Mouse (Mus musculus) cerebellum, adult 9-10 months (tissue): ENCODE results near the gene Erc2.

Experiments
- DNase-seq: peaks from one replicate; pipeline ENCODE4 v3.0.0; 2022

The Erc2 gene

DNA sequence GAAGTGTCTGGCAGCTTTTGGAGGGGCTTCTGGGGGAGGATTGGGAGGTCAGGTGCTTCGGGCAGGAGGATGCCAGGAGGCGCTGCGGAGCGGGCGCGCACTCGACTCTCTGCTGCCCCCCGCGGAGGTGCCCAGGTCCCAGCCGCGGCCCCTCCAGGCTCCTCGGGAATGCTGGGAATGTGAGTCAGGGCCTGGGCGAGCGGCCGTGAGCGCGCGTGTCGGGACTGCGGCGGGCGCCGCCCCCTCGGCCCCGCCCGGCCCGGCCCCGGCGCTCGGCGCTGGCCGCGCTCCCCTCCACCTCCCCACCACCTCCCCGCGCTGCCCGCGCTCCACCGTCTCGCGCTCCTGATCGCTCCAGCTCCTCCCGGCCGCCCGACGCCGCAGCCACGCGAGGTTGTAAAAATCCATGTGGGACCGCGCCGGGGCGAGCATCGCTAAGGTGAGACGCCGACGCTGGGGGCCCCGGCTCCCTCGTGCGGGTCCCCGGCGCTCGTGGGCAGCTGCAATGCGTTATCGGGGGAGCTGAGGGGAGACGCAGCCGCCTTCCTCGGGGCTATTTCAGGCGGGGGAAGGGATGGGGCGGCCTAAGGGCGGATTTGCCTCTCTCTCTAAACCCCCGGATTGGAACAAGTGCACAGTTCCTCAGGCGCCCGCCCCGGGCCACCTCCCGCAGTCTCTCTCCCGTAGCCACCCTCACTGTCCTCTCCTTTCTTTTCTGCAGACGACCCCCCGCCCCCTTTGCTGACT lies at the start of gene Erc2:
Erc2 (plus strand) TSS at position 253 of the 747 bp plus-strand sequence.
- peak; percentile 84 for DNase-seq

DNA sequence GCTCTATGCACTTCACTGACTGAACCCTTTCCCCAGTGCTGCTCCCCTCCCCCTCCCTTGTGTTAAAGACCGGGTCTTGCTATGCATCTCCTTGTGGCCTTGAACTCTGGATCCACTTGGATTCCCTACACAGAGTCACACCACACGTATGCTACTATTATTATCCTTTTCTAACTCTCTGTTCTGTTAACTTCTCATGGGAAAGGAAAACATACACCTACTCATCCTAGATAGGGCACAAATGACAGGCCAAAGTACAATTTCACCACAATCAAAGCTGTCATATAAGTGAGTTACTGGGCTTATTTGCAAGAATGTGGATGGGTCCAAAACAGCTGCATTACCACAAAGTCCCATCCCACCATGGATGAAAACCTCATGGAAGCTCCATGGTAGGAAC lies 43.8 kb upstream of the Erc2 start:
- no peak for DNase-seq

DNA sequence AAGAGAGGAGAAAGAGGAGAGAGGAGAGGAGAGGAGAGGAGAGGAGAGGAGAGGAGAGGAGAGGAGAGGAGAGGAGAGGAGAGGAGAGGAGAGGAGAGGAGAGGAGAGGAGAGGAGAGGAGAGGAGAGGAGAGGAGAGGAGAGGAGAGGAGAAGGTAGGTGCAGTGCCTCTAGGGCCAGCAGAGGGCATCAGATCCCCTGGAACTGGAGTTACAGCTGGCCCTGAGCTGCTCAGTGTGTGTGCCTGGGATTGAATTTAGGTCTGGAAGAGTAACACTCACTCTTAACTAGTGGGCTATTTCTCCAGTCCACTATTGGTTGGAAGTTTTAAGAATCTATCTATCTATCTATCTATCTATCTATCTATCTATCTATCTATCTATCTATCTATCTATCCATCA lies 32.6 kb upstream of the Erc2 start:
- DNase-seq = peak; percentile 23

DNA sequence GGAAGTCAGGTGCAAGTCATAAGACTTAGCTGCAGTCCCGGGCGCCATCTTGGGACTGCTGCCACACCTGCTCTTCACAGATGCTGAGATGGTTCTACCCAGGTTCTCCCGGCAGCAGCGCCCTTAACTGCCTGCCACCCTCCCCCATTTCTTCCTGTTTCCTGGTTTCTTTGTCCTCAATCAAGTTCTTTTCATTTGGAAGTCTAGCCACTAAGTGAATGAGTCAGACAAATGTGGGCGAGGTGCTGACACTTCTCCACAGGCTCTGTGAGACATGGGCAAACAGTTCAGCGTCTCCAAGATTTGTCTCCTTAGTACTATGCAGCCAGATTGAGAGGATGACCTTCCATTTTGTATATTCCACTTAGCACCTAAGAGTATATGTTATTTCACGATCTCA lies 30.1 kb upstream of the Erc2 start:
- DNase-seq = no peak

DNA sequence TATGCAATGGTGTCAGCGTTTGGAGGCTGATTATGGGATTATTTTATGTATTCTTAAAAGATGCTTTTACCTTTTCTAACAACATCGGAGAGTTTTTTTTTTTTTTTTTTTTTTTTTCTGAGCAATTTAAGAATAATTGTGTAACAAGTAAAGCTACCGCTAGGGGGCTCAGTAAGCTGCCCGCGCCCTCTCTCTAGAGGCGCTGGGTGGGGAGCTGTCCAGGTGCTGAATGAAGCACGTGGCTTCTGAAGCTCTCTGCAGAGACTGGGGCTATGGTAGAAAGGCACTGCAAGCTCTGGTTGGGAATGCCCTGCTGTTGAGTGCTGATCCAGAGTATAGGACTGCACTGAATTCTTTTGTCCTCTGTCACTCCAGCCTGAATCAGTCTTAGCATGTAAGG lies 26.0 kb upstream of the Erc2 start:
- DNase-seq = peak; percentile 70

DNA sequence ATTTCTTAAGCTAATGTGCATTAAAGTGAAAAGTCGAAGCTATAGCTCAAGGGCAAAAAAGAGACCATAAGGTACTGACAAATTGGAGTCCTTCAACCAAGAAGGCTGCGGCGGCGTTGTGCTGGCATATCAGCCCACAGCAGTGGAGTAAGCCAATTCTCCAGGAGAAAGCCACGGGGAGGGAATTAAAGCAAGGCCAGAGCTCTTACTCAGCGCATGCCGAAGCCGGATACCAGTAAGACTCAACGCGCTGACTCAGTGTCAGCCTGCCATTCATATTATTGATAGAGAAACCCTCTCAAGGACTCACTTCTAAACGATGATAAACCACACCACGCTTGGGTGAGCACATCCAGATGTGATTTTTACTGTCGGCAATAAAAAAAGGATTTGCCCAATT lies 20.1 kb upstream of the Erc2 start:
- no peak for DNase-seq

DNA sequence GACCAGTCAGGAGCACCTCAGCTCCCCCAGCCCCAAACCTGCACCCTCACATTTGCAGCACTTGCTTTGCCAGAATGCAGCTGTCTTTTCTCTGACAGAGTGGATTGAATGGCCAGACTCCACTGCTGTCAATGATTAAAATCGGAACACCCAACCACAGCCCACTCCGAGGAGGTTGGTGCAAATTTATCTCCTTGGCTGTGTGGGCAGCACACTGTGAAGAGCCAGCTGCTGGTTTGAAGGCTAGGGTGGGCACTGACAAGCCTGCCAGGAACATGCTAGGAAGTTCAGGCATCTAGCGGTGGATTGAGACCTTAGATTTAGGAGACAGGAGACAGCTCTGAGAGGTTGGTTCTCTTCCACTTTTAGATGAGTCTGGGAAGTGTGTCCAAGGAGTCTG lies 14.8 kb upstream of the Erc2 start:
- no peak for DNase-seq

DNA sequence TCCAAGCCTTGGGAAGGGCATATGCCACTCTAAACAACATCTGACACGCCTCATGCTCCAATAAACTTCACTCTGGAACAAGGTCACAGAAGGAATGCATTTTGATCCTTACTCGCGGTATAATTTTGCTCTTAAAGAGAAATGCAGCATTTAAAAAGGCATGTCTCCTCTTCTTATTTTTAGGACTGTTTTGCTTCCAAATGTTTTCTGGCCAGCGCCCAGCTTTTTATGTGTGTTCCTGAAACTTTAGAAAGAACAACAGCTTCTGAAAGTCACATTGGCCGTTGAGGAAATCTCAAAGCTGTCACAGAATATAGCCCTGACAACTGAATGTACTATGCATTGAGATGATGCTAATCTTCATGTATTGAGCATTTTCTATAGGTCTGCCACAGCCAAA lies 8.5 kb upstream of the Erc2 start:
- no peak for DNase-seq

DNA sequence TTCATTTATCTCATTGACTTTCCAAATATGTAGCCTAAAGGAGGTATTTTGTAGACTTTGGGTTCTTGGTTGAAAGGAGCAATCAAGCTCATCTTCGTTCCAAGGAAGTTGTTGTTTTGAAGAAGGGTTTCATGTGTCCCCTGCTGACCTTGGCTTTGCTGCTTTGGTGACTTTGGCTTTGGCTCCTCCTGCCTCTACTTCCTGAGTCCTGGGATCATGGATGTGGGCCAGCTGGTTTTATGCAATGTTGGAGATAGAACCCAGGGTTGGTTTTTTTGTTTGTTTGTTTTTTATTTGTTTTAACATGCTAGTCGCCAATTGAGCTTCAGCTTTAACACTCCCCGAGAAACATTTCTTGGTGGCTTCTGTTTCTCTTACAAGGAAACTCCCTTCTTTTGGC lies 4.9 kb upstream of the Erc2 start:
- DNase-seq = no peak

DNA sequence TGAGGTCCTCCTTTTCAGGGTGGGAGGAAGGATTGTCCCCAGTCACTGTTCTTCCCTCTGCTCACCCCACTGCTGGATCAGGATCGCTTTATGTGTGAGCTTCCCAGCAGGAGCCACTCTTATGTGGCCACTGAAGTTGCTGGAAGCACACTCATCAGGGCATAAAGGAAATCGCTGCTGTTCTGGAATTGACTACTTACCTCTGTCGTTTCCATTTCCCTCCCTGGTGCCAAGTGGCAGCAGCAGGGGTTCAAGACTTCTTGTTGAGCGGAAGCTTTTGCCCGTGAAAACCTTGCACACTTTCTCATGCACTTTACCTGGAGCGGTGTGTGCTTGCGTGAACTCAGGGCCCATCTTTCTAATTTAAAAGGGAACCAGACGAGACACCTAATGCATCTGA lies 652 bp upstream of the Erc2 start:
- no peak for DNase-seq

DNA sequence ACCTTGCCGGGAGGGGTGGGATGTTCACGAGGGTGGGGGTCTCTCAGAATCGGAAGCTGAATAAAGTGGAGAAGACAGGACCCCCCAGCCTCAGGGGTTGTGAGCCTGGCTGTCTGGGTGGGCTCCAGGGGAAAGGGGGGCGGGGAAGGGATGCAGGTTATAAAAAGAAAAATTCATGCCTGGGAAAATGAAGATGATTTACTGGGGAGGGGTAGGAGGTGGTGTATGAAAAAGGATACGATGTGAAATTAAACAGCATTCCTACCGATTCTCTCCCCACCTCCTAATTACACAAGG lies 643 bp downstream of the Erc2 start:
- DNase-seq = peak; percentile 50

DNA sequence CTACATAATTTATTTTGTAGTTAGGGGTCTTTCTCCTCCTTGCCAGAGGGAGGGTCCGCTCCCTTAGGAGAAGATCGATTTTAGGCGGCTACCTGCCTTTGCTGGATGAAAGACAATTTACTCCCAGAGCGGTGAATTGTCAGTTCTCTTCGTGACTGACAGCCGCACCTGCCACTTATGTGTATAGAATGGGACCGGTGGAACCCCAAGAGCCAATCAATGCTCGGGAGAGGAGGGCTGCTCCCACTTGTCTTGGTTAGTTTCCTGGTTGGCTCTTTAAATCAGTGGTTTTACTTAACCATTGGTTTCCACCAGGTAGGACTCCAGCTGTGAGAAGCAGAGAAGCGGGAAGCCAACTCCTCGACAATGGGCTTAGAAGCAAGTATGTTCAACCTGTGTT lies 1.1 kb downstream of the Erc2 start:
- DNase-seq = peak; percentile 91

DNA sequence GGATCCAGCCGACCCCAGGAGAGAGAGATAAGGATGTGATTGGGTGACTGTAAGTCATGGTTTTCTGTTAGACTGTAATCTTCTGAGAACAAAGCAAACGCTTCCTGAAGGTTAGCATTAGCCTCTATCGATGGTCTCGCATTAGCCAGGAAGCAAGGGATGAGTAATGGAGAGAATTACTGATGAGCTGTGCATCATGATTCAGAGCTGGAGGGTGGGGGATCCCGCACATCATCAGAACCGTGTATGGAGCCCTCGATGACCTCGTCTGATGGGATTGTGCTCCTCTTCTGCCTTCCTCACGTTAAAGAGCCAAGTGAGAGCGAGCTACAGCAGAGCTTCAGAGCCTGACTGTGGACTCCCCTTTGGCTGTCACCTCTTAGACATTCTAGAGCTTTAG lies 6.5 kb downstream of the Erc2 start:
- DNase-seq = no peak

DNA sequence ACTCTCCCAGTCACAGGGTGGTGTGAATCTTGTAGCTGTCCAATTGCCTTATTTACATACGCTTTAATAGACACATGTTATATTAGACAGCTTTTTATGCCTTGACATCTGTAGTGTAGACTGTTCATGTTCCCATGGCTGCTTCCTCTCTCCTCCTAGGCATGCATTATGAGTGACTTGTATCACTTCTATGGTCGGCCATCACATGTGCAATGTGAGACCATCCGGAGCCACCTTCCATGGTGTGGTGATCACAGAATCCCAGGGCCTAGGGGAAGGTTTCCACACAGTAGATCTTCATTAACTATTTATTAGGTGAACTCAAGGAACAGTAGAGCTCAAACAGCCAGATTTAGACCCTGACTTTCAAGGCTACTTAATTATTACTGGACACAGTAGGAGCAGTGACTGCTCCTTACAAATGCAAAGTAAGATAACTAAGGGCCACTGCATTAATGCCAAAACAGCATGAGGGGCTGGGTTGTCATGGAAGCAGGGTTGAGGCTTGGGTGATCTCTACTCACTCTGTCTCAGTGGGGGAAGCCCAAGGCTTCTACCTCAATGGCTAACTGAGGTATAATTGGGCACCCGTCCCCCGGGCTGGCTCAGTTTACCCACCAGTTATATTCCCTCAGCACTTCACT lies 7.3 kb downstream of the Erc2 start:
- no peak for DNase-seq

DNA sequence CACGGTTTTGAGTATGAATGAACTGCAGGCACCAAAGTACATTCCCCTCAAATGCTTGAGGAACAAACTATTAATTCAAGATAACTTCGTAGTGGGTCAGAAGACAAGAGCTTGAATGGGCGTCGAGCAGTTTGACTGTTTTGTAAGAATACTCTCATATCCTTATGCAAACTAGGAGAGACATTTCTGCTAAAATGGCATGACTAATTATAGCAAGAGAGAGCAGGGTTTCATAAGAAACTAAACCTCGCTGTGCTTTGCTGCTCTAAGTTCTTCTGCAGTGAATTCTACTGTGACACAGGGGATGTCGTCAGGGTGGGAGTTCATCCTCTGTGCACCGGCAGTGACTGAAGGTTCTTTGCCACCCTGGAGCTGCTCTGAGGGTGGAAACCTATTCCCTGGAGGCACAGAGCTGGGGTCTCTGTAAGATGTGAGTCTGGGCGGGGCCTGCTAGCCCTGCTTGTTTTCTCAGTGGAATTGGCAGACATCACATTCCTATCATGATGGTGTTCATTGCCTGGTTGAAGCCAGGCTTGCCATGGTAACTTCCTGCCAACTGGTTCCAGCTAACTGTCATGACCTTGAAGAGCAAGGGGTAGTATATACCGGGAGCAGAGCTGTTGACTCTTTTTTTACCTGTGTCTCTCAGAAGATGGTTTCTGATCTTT lies 8.9 kb downstream of the Erc2 start:
- DNase-seq = no peak

DNA sequence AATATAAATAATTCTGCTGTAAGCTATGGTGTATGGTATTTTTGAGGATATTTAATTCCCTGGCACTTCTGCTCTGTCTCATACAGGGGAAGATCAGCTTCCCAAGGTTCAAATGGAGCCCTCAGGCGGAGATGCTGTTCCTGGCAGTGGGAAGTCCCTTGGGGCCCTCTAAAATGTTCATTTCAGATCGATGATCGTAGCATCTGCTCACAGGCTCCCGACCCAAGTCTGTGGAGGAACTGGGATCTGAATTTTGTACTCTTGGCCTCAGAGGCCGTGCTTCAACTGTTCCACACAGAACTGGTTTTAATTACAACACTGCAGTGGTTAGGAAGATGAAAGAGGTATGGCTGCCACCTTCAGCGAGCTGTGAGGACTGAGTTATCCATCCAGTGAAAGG lies 12.5 kb downstream of the Erc2 start:
- no peak for DNase-seq

DNA sequence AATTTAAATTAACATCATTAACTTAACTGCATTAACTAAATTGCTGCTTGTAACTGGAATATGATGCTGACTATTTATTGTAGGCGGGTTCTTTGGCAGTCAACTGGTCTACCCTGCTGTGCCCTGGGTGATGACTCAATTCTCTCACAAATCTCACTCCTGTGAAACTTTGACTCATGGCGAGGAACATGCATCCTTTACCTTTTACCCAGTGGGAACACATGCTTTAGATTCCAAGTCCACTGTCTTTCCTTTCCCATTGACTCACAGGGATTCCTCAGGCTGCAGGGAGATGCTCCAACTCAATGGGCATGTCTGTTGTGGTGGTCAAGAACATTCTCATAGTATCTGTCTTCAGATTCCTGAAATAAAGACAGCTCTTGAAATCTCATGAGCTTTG lies 14.3 kb downstream of the Erc2 start:
- DNase-seq = no peak

DNA sequence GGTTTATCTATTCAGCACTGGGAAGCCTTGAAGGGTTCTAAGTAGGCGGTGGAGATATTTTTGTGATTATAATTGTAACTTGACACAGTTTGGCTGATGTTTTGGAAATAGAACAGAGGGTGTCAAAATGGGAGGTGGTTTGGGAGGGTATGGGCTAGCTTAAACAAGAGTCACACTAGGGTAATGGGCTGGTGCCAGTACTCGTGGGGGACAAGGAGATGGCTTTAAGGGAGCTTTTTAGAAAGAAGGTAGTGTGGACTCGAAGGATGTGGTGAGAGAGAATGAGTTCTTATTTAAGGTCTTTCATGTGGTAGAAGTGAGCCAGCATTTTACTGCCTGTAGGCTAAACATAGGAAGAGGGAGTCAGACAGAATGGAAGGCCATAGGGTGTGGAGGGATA lies 19.2 kb downstream of the Erc2 start:
- DNase-seq = no peak

DNA sequence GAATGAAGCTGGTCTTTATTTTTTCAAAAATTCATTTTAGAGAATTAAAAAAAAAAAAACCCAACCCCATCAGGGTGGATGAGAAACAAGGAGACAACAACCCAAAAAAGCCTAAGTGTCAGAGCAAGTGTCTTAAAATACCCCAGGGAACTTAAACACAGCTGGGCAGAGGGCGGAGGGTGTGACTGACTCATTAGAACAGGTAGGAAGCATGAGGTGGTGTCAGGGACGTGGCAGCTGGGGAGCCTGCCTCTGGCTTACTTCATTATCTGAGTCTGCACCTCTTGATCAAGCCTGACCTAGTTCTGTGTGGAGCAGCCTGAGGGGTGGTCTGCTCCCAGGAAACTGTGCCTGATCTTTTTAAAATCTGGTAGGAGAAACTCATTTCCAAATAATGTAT lies 20.8 kb downstream of the Erc2 start:
- no peak for DNase-seq

DNA sequence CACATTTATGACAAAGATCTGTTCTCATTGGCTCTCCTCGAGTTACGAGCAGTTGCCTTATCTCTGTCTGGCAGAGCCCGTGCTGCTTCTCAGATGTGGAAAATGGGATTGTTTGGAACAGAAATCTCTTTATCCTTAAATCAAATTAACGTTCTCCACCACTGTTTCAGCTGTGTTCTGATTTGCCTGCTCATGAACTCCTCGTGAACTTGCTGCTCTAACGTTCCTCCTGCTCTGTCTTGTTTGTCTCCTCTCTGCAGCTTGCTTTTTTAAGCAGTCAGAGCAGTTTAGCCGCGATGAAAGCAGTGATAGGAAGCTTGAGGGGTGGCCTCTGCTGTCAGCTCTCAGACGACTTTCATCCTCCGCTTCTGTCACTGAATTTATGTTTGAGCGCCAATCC lies 32.4 kb downstream of the Erc2 start:
- DNase-seq = no peak

DNA sequence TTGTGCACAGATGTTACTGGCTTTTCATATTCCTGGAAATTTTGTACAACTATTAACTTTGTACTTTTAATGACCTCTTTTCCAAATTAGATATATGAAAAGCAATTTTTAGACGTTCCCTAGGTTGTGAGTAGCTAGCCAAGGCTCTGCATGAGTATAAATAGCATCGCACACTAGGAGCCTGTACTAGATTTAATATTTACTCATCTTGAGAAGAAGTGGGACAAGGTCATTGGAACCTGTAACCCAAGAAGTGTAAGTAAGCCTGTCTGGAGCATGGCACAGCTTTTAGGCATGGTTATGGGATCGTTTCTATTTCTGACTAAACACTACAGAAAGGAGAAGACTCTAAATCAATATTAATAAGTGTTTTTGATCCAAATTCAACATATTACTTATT lies 36.4 kb downstream of the Erc2 start:
- DNase-seq = no peak

DNA sequence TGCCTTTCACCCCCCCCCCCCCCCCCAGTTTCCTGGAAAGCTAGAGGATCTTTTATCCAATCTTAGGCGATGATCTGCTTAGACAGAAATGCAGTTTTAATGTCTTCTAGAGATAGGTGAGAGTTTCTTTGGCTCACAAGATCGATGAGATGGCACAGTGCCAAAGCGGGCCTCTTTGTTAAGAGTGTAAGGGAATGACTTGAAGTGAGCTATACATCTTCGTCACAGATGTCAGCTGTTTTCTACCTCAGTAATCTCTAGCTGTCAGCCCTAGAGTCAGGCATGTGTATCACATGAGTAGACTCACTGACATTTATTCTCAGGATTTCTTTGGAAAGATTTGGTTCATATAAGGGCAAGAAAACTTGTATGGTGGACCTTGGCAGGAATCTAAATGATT lies 39.2 kb downstream of the Erc2 start:
- DNase-seq = no peak

DNA sequence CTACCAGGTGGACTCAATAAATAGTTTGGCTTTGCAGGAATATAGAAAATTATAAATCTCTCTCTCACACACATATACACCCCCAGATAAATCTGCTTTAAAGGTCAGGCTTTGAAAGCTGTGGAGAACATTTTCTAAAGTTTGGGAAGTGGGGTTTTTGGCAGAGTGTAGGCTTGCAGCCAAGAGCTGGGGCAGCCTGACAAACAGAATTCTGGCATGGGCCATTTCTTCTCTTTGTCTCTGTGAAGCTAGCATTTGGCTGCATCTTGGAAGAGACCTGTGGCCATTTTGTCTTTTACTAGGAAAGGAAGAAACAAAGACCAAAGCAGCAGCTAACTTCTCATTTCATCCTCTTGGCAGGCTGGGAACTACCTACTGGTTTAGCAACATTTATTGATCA lies 40.0 kb downstream of the Erc2 start:
- DNase-seq = no peak

DNA sequence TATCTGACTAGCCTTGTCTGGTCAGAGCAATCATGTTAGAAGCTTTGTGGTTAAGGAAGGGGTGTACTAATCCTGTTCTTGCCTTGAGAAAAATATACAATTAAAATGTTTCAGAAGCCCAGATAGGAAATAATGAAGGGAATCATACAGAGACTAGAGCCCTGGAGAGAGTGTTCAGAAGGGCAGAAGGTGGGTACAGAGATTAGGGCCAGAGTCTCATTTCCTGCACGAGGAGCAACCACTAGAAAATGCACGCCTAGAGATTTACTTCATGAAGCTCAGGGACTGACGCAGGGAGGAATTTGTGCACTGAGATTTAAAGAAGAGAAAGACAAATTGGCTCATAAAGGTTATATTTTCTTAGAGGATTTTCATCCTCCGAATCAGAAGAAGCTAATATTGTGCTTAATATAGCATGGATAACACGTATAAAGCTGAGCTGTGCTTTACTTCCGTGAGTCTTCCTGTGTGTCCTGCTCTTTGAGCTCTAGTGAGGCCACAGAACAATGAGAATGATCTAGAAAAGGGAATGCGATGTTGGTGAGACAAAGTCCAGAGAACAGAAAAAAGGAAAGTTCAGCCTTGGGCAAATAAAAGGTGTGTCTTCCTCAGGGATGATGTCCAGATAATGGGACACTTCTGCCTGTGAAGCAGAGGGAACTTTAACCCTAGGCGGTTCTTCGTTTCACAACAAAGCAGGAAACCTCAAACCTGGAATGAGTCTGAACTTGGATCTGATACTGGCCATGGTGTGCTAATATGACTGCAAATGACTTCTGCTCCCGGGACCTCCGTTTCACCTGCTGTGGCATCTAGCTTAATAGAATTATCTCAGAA lies 45.0 kb downstream of the Erc2 start:
- no peak for DNase-seq
